Mouse (Mus musculus): Measurements from ENCODE around the gene Rspo4. TPM values are rescaled to one million over a fixed set of nuclear protein-coding genes. Genes with fewer than 3 reads are reported as not detected.
A peak's percentile ranks its signal among the peaks of the same experiment; 100 is the strongest.

Gene Rspo4
- polyA plus RNA-seq, 1 experiment from 2014 or later = 0.47 TPM

GRCm38 (mm10) chr2:151894209-151894980 is 51.7 kb downstream of the Rspo4 start:
- Histone ChIP-seq H3K27me3 (no peaks in the 10 kb centered on the region), H3K27ac (no peak overlapping the region), H3K4me3 (no peak overlapping the region), H3K9me3 (no peaks in the 10 kb centered on the region), H3K36me3 (no peaks in the 10 kb centered on the region), H3K9ac (no peak overlapping the region), H3K4me1 (peaks cover 10% of the 10 kb centered on the region; the same call in 1 of the 2 replicates), H3K4me2 (replicated peaks) (no peak overlapping the region)
- 56% methylated on average over 8 of the region's 8 CpGs for WGBS
- no peak for ATAC-seq (ENCODE audit: insufficient number of reproducible peaks, insufficient read depth, low FRiP score, low TSS enrichment)

- Histone ChIP-seq H3K27me3 (no peaks in the 10 kb centered on the region), H3K4me2 (replicated peaks) (no peak overlapping the region), H3K27ac (no peak overlapping the region), H3K9ac (no peak overlapping the region), H3K9me3 (no peaks in the 10 kb centered on the region), H3K4me1 (peaks cover 9% of the 10 kb centered on the region; the same call in 1 of the 2 replicates), H3K36me3 (no peaks in the 10 kb centered on the region), H3K4me3 (no peak overlapping the region)
- WGBS = 80% methylated on average over 5 of the region's 5 CpGs
- no peak for ATAC-seq (ENCODE audit: insufficient number of reproducible peaks, insufficient read depth, low FRiP score, low TSS enrichment)
Measured at GRCm38 (mm10) chr2:151895911-151896310, 53.2 kb downstream of the Rspo4 start.

DNA sequence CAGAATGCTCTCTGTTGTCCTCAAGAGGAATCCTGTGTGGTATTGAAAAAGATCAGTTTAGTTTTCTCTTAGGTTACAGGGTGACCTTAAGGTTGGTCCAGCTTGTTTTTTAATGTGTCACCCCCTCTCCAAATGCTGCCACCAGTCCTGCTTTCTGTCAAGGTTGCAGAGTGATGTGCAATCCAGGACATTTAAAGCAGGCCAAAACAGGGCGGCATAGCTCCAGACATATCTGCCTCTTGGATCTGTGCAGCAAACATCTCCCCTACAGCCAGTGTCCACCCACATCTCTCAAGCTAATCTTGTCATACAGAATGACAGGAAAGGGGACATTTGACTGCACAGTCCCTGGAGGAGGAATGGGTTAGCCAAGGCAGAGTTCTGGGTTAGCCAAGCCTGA is 55.4 kb downstream of the Rspo4 start:
- Histone ChIP-seq H3K9me3 (no peaks in the 10 kb centered on the region), H3K4me3 (no peak overlapping the region), H3K36me3 (no peaks in the 10 kb centered on the region), H3K4me2 (replicated peaks) (no peak overlapping the region), H3K9ac (no peak overlapping the region), H3K27ac (no peak overlapping the region), H3K27me3 (no peaks in the 10 kb centered on the region), H3K4me1 (peaks cover 4% of the 10 kb centered on the region; the same call in 1 of the 2 replicates)
- ATAC-seq (ENCODE audit: insufficient number of reproducible peaks, insufficient read depth, low FRiP score, low TSS enrichment) = no peak
- 71% methylated on average over 1 of the region's 1 CpGs for WGBS

DNA sequence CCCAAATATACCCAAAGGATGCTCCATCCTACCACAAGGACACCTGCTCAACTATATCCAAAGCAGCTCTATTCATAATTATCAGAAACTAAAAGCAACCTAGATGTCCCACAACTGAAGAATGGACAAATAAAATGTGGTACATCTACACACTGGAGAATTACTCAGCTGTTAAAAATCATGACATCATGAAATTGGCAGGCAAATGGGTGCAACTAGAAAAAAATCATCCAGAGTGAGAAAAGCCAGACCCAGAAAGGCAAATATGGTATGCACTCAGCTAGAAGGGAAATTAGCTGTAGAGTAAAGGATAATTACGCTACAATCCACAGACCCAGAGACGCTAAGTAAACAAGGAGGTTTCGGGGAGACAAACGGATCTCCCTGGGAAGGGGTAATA is 58.1 kb downstream of the Rspo4 start:
- 64% methylated on average over 4 of the region's 4 CpGs for WGBS
- no peak overlapping the region for H3K4me3 ChIP-seq
- no peak overlapping the region for H3K9ac ChIP-seq
- no peaks in the 10 kb centered on the region for H3K9me3 ChIP-seq
- ATAC-seq (ENCODE audit: insufficient number of reproducible peaks, insufficient read depth, low FRiP score, low TSS enrichment) = no peak
- no peak overlapping the region for H3K4me2 ChIP-seq (replicated peaks)
- H3K27me3 ChIP-seq = no peaks in the 10 kb centered on the region
- H3K4me1 ChIP-seq = no peaks in the 10 kb centered on the region
- no peak overlapping the region for H3K27ac ChIP-seq
- H3K36me3 ChIP-seq = no peaks in the 10 kb centered on the region

- ATAC-seq (ENCODE audit: insufficient number of reproducible peaks, insufficient read depth, low FRiP score, low TSS enrichment) = no peak
- WGBS = 75% methylated on average over 6 of the region's 6 CpGs
- no peak overlapping the region for H3K27ac ChIP-seq
- H3K4me2 ChIP-seq (replicated peaks) = no peak overlapping the region
- no peaks in the 10 kb centered on the region for H3K4me1 ChIP-seq
- no peak overlapping the region for H3K4me3 ChIP-seq
- H3K9me3 ChIP-seq = no peaks in the 10 kb centered on the region
- no peaks in the 10 kb centered on the region for H3K36me3 ChIP-seq
- no peaks in the 10 kb centered on the region for H3K27me3 ChIP-seq
- H3K9ac ChIP-seq = no peak overlapping the region
Measured at GRCm38 (mm10) chr2:151903267-151903666, 60.5 kb downstream of the Rspo4 start.

GRCm38 (mm10) chr2:151903933-151904332 is 61.2 kb downstream of the Rspo4 start:
- no peaks in the 10 kb centered on the region for H3K4me1 ChIP-seq
- no peak for ATAC-seq (ENCODE audit: insufficient number of reproducible peaks, insufficient read depth, low FRiP score, low TSS enrichment)
- H3K27ac ChIP-seq = no peak overlapping the region
- no peaks in the 10 kb centered on the region for H3K27me3 ChIP-seq
- WGBS = 57% methylated on average over 4 of the region's 4 CpGs
- no peaks in the 10 kb centered on the region for H3K36me3 ChIP-seq
- no peak overlapping the region for H3K9ac ChIP-seq
- no peaks in the 10 kb centered on the region for H3K9me3 ChIP-seq
- no peak overlapping the region for H3K4me2 ChIP-seq (replicated peaks)
- H3K4me3 ChIP-seq = no peak overlapping the region

- ATAC-seq (ENCODE audit: insufficient number of reproducible peaks, insufficient read depth, low FRiP score, low TSS enrichment) = no peak
- H3K9me3 ChIP-seq = no peaks in the 10 kb centered on the region
- H3K36me3 ChIP-seq = no peaks in the 10 kb centered on the region
- no peak overlapping the region for H3K9ac ChIP-seq
- 0 out of 2 replicates have a peak overlapping the region, but pooled peaks have one; percentile 6 for H3K27ac ChIP-seq
- no peaks in the 10 kb centered on the region for H3K4me1 ChIP-seq
- no peak overlapping the region for H3K4me3 ChIP-seq
- WGBS = 64% methylated on average over 3 of the region's 3 CpGs
- no peak overlapping the region for H3K4me2 ChIP-seq (replicated peaks)
- H3K27me3 ChIP-seq = no peaks in the 10 kb centered on the region
Measured at GRCm38 (mm10) chr2:151904636-151905035, 61.9 kb downstream of the Rspo4 start.

- Histone ChIP-seq H3K27me3 (no peaks in the 10 kb centered on the region), H3K9me3 (no peaks in the 10 kb centered on the region), H3K36me3 (no peaks in the 10 kb centered on the region), H3K9ac (no peak overlapping the region), H3K4me3 (no peak overlapping the region), H3K4me1 (peaks cover 19% of the 10 kb centered on the region), H3K4me2 (replicated peaks) (no peak overlapping the region), H3K27ac (no peak overlapping the region)
- no peak for ATAC-seq (ENCODE audit: insufficient number of reproducible peaks, insufficient read depth, low FRiP score, low TSS enrichment)
- 57% methylated on average over 2 of the region's 2 CpGs for WGBS
Measured at GRCm38 (mm10) chr2:151907020-151907419, 64.3 kb downstream of the Rspo4 start.

DNA sequence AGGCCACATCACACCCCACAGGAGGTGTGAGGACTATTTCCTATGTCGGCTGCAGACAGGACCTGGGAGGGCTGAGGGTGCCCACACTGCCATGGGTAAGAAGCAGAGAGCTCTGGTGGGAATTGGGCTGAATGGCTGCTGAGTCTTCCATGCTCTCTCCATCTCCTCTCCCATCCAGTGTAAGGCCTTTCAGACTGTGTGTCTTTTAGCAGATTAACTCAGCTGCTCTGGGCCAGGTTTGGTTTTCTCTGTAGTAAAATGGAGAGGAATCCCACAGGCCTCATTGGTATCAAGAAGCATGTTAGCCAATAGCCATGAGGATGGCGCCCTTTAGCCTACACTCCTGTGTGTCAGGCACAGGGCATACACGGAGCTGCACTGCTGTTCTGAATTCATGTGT is 66.7 kb downstream of the Rspo4 start:
- no peak overlapping the region for H3K4me3 ChIP-seq
- ATAC-seq (ENCODE audit: insufficient number of reproducible peaks, insufficient read depth, low FRiP score, low TSS enrichment) = no peak
- H3K9me3 ChIP-seq = no peaks in the 10 kb centered on the region
- no peak overlapping the region for H3K9ac ChIP-seq
- H3K4me2 ChIP-seq (replicated peaks) = no peak overlapping the region
- H3K36me3 ChIP-seq = no peaks in the 10 kb centered on the region
- no peak overlapping the region for H3K27ac ChIP-seq
- H3K4me1 ChIP-seq = peaks cover 24% of the 10 kb centered on the region
- WGBS = 74% methylated on average over 3 of the region's 3 CpGs
- no peaks in the 10 kb centered on the region for H3K27me3 ChIP-seq

- H3K9ac ChIP-seq = no peak overlapping the region
- 31% methylated on average over 5 of the region's 5 CpGs for WGBS
Measured at GRCm38 (mm10) chr2:151910498-151910897, 67.8 kb downstream of the Rspo4 start.

GRCm38 (mm10) chr2:151910919-151911500 is 68.3 kb downstream of the Rspo4 start, which contains the start of gene Angpt4:
Gene Angpt4, plus strand, starts transcription at chr2:151911210.
- H3K27ac ChIP-seq = peak within 1 kb of the TSS; percentile 50; the same call in 1 of the 2 replicates
- no peak within 1 kb of the TSS; the same call in 1 of the 2 replicates for H3K9ac ChIP-seq
- peaks cover 31% of the 10 kb centered on the region for H3K4me1 ChIP-seq
- H3K9me3 ChIP-seq = no peaks in the 10 kb centered on the region
- H3K4me2 ChIP-seq (replicated peaks) = no peak within 1 kb of the TSS
- no peak for ATAC-seq (ENCODE audit: insufficient number of reproducible peaks, insufficient read depth, low FRiP score, low TSS enrichment)
- H3K36me3 ChIP-seq = no peaks in the 10 kb centered on the region
- no peak within 1 kb of the TSS for H3K4me3 ChIP-seq
- WGBS = 52% methylated on average over 12 of the region's 13 CpGs
- H3K27me3 ChIP-seq = no peaks in the 10 kb centered on the region

More at GRCm38 (mm10) chr2:151910498-151910897, 67.8 kb downstream of the Rspo4 start:
- Histone ChIP-seq H3K4me3 (no peak overlapping the region), H3K4me2 (replicated peaks) (no peak overlapping the region), H3K27ac (peak overlapping the region; percentile 50; the same call in 1 of the 2 replicates), H3K36me3 (no peaks in the 10 kb centered on the region), H3K27me3 (no peaks in the 10 kb centered on the region), H3K9me3 (no peaks in the 10 kb centered on the region), H3K4me1 (peaks cover 26% of the 10 kb centered on the region)
- no peak; the same call in 1 of the 2 replicates for ATAC-seq (ENCODE audit: insufficient number of reproducible peaks, insufficient read depth, low FRiP score, low TSS enrichment)

- ATAC-seq (ENCODE audit: insufficient number of reproducible peaks, insufficient read depth, low FRiP score, low TSS enrichment) = no peak
- Histone ChIP-seq H3K4me2 (replicated peaks) (no peak overlapping the region), H3K27me3 (no peaks in the 10 kb centered on the region), H3K27ac (no peak overlapping the region), H3K4me1 (peaks cover 38% of the 10 kb centered on the region), H3K9me3 (no peaks in the 10 kb centered on the region), H3K9ac (no peak overlapping the region), H3K36me3 (no peaks in the 10 kb centered on the region), H3K4me3 (no peak overlapping the region)
- 83% methylated on average over 3 of the region's 3 CpGs for WGBS
Measured at GRCm38 (mm10) chr2:151911751-151912150, 69.0 kb downstream of the Rspo4 start.

Data from embryonic facial prominence, embryonic 12.5 days (tissue).